Mouse (Mus musculus) limb, embryonic 11.5 days (tissue): Measurements from ENCODE around the gene Baz1a. TPM values are rescaled to one million over a fixed set of nuclear protein-coding genes. Genes with fewer than 3 reads are reported as not detected.
A peak's percentile ranks its signal among the peaks of the same experiment; 100 is the strongest.

Experiments
- ATAC-seq: fragments of 200-750 bp; cut with Nextera tagmentation; 2 replicates; pipeline ENCODE4 v1.8.0; 2017; ENCODE audit warnings: low read depth; ENCODE audit not compliant: insufficient number of reproducible peaks, low FRiP score, low TSS enrichment
- DNase-seq: peaks from one replicate; pipeline ENCODE4 v3.0.0-alpha.2; 2015; ENCODE audit warnings: low spot score
- H3K27ac ChIP-seq: fragments of 300-500 bp; sonication (generic); replicated peaks from 2 replicates; pipeline ENCODE4 v1.5.1; 2014; ENCODE audit warnings: low read depth, mild to moderate bottlenecking, low read length
- H3K27me3 ChIP-seq: fragments of 300-500 bp; sonication (generic); 2 replicates; pipeline ENCODE4 v1.6.1; 2014; ENCODE audit warnings: mild to moderate bottlenecking, low read length, mixed read lengths; ENCODE audit not compliant: control insufficient read depth, insufficient read depth
- H3K36me3 ChIP-seq: fragments of 300-500 bp; sonication (generic); 2 replicates; pipeline ENCODE4 v1.6.1; 2014; ENCODE audit warnings: mild to moderate bottlenecking, low read length, moderate library complexity, mixed read lengths; ENCODE audit not compliant: control insufficient read depth, insufficient read depth
- H3K4me1 ChIP-seq: fragments of 300-500 bp; sonication (generic); 2 replicates; pipeline ENCODE4 v1.6.1; 2014; ENCODE audit warnings: low read length, mixed read lengths; ENCODE audit not compliant: control insufficient read depth, insufficient read depth
- H3K4me2 ChIP-seq: fragments of 300-500 bp; sonication (generic); 2 replicates; pipeline ENCODE4 v1.6.1; 2014; ENCODE audit warnings: low read depth, mild to moderate bottlenecking, moderate library complexity; ENCODE audit not compliant: severe bottlenecking
- H3K4me3 ChIP-seq: fragments of 300-500 bp; sonication (generic); 2 replicates; pipeline ENCODE4 v1.5.1; 2014; ENCODE audit warnings: low read depth, low read length
- H3K9ac ChIP-seq: fragments of 300-500 bp; sonication (generic); 2 replicates; pipeline ENCODE4 v1.6.1; 2014; ENCODE audit warnings: mild to moderate bottlenecking, low read length
- H3K9me3 ChIP-seq: fragments of 300-500 bp; sonication (generic); 2 replicates; pipeline ENCODE4 v1.6.1; 2016; ENCODE audit warnings: low read length; ENCODE audit not compliant: control insufficient read depth
- WGBS: fragments of 180-500 bp; shearing (Covaris S2); extraction: QIAGEN DNeasy Blood & Tissue Kit; methylation state at CpG from one replicate; pipeline ENCODE4 v1.1.7; 2014; 5-methylcytosine and 5-hydroxymethylcytosine counted together
- polyA plus RNA-seq: library from polyadenylated mRNA; unstranded; fragments of >200 nt; fragmentation: Nextera tagmentation; extraction: Ambion mirVana; gene quantifications from 2 replicates; pipeline ENCODE4 v1.2.1, GENCODE M21; 2014

Gene Baz1a
- polyA plus RNA-seq, 1 experiment from 2014 or later = 25.3 TPM

- no peaks in the 10 kb centered on the region for H3K9me3 ChIP-seq
- DNase-seq (no peak), ATAC-seq (no peak)
- no peaks in the 10 kb centered on the region for H3K36me3 ChIP-seq
- no peak overlapping the region for H3K4me3 ChIP-seq
- H3K27ac ChIP-seq = no peak overlapping the region
- WGBS = 81% methylated on average over 1 of the region's 1 CpGs
- H3K27me3 ChIP-seq = no peaks in the 10 kb centered on the region
- no peak overlapping the region for H3K4me2 ChIP-seq
- H3K9ac ChIP-seq = no peak overlapping the region
- H3K4me1 ChIP-seq = no peaks in the 10 kb centered on the region
Measured at GRCm38 (mm10) chr12:54877875-54878274, 136.3 kb downstream of the Baz1a start.

GRCm38 (mm10) chr12:54876879-54877278, 137.3 kb downstream of the Baz1a start:
- ATAC-seq (no peak), DNase-seq (no peak)
- H3K27ac ChIP-seq = no peak overlapping the region
- H3K9ac ChIP-seq = no peak overlapping the region
- H3K36me3 ChIP-seq = no peaks in the 10 kb centered on the region
- no peak overlapping the region for H3K4me3 ChIP-seq
- no peaks in the 10 kb centered on the region for H3K27me3 ChIP-seq
- 34% methylated on average over 5 of the region's 5 CpGs for WGBS
- no peaks in the 10 kb centered on the region for H3K4me1 ChIP-seq
- H3K9me3 ChIP-seq = no peaks in the 10 kb centered on the region
- no peak overlapping the region for H3K4me2 ChIP-seq

DNA sequence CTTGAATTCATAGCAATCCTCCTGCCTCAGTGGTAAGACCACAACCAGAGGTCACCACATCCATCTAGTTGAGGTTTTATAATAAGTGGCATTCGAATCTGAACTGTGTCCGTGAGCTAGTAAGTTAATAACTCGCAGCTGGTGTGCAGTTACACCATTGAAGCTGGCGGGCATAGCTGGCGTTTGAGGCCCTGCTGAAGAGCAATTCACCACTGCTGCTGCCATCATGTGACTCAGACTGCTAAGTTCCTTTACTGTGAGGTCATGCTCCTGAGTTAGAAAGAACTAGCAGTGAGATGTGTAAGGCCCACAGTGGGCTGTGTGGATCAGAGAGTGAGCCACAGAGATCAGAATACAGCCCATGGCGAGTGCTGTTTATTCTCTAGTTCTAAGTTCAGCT, 139.4 kb downstream of the Baz1a start:
- Histone ChIP-seq H3K4me3 (no peak overlapping the region), H3K4me1 (no peaks in the 10 kb centered on the region), H3K4me2 (no peak overlapping the region), H3K27ac (no peak overlapping the region), H3K9ac (no peak overlapping the region), H3K9me3 (no peaks in the 10 kb centered on the region), H3K36me3 (no peaks in the 10 kb centered on the region), H3K27me3 (no peaks in the 10 kb centered on the region)
- 65% methylated on average over 6 of the region's 6 CpGs for WGBS
- DNase-seq = peak; percentile 26
- ATAC-seq = no peak

DNA sequence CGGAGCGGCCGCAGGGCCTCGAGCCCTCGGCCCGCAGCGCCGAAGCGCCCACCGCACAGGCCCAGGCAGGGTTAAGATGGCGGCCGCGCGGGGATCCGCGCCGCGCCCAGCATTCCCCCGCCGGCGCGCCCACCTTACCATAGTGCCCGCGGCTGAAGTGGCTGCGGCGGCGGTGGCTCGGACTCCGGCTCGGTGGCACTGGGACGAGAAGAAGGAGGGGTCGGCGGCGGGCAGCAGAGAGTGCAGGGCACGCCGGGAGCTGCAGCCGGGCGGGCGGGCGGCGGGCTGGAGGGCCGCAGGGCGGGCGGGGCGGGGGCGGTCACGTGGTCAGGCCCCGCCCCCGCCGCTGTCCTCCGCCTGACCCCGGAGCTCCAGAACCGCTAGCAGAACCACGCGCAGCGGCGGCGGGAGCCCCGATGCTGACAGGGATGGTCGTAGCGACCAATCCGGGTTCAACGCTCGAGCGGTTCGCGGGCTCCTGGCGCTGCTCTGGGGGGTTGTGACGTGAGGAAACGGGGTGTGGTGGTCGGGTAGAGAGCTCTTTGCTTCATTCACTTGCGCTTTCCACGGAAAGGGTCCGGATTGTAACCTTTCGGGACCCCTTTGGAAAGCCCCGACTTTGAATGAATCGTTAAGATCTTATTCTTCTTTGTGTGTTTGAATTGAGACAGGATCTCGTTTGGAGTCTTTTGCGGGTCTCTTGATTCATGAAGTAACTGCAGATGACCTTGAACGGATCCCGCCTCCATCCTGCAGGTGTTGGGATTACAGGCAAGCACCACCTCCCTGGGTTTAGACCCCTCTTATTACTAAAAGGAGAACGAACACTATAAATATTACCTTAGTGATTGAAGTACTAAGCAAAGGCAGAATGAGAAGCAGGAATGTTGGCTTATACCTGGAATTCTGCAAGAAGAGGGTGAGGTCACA, 151.3 kb downstream of the Baz1a start, which contains the start of gene Cfl2:
Cfl2 (minus strand) TSS at position 272 of the 930 bp plus-strand sequence.
- no peaks in the 10 kb centered on the region for H3K27me3 ChIP-seq
- peak within 1 kb of the TSS; percentile 89 for H3K4me3 ChIP-seq
- H3K36me3 ChIP-seq = peaks cover 3% of the 10 kb centered on the region; the same call in 1 of the 2 replicates
- H3K9me3 ChIP-seq = no peaks in the 10 kb centered on the region
- H3K9ac ChIP-seq = peak within 1 kb of the TSS; percentile 94
- peak within 1 kb of the TSS; percentile 96 for H3K27ac ChIP-seq
- DNase-seq = peak; percentile 86
- peak; percentile 88 for ATAC-seq
- WGBS = 1% methylated on average over 65 of the region's 82 CpGs
- peaks cover 4% of the 10 kb centered on the region; the same call in 1 of the 2 replicates for H3K4me1 ChIP-seq
- peak within 1 kb of the TSS; percentile 45 for H3K4me2 ChIP-seq

DNA sequence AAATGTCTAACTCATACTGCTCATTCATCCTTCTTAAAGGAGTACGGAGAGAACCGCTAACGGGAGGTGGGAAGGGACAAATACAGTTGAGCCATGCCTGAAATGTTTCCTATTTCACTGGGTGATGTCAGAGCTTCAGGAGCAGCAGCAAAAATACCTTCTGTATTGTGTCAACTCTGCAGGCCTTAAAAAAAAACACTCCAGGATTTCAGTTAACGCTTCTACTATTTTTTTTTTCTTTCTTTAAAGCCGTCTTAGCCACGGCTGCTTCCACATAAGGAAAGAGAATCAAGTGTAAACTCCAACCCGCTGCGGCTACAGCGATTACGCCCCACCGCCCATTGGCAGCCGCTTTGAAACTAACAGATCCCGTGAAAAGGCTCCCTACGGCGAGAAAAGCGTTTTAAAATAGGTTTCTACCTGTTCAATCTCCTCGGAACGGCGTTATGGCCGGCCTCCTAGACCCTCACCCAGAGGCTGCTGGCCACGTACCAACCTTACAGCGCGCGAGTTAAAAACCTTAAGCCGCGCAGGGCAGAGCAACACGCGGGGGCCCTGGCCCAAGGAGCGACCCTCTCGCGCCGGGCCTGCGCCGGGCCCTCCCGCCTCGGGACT, 152.1 kb downstream of the Baz1a start:
- H3K27me3 ChIP-seq = no peaks in the 10 kb centered on the region
- no peak for ATAC-seq
- peak overlapping the region; percentile 45 for H3K4me2 ChIP-seq
- H3K9ac ChIP-seq = peak overlapping the region; percentile 94
- H3K4me3 ChIP-seq = peak overlapping the region; percentile 89
- H3K27ac ChIP-seq = peak overlapping the region; percentile 96
- no peak for DNase-seq
- peaks cover 3% of the 10 kb centered on the region; the same call in 1 of the 2 replicates for H3K36me3 ChIP-seq
- no peaks in the 10 kb centered on the region for H3K9me3 ChIP-seq
- peaks cover 4% of the 10 kb centered on the region; the same call in 1 of the 2 replicates for H3K4me1 ChIP-seq
- under 1% methylated on average over 31 of the region's 36 CpGs for WGBS

DNA sequence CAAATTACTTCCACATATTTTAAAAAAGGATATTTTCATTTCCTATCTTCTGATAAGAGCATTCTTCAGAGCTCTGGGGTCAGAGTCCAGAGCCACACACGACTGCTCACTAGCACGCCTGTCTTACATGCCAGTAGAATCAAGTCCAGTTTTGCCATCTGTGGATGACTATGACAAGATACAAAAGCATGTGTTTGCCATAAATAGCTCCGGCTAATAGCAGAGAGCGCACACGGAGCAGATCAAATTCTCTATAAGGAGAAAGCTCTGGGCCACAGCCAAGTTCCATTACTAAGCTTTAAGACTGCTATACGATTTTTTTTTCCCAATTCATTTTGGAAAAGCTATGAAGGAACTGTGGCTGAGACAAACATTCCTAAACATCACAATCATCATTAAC, 154.6 kb downstream of the Baz1a start:
- ATAC-seq (no peak), DNase-seq (no peak)
- Histone ChIP-seq H3K9me3 (no peaks in the 10 kb centered on the region), H3K4me2 (no peak overlapping the region), H3K27ac (no peak overlapping the region), H3K36me3 (peaks cover 3% of the 10 kb centered on the region; the same call in 1 of the 2 replicates), H3K9ac (no peak overlapping the region), H3K4me1 (peaks cover 4% of the 10 kb centered on the region; the same call in 1 of the 2 replicates), H3K27me3 (no peaks in the 10 kb centered on the region), H3K4me3 (no peak overlapping the region)
- 89% methylated on average over 6 of the region's 6 CpGs for WGBS

DNA sequence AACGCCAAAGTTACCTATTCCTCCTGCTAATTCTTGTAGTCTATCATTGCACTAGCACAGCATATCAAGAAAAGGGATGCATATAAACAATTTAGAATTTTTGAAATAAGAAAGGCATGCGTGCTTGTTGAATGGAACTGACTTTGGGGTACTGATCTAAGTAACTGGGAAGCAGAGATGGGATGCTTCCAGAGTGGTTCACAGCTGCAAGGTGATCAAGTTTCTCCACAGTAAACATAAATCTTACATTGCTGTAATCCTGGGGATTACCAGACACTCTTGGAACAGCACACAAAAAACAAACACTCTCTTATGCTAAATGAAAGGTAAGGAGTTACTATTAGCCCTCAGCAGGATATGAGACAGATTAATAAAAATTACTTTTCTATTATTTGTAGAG, 163.6 kb downstream of the Baz1a start:
- no peak for ATAC-seq
- no peak for DNase-seq
- no peak overlapping the region for H3K4me3 ChIP-seq
- H3K36me3 ChIP-seq = no peaks in the 10 kb centered on the region
- H3K9ac ChIP-seq = no peak overlapping the region
- H3K27me3 ChIP-seq = no peaks in the 10 kb centered on the region
- H3K27ac ChIP-seq = no peak overlapping the region
- no peaks in the 10 kb centered on the region for H3K9me3 ChIP-seq
- H3K4me2 ChIP-seq = no peak overlapping the region
- no peaks in the 10 kb centered on the region for H3K4me1 ChIP-seq
- WGBS = 88% methylated on average over 2 of the region's 2 CpGs

GRCm38 (mm10) chr12:54844415-54844814, 169.7 kb downstream of the Baz1a start:
- H3K36me3 ChIP-seq = no peaks in the 10 kb centered on the region
- H3K9me3 ChIP-seq = no peaks in the 10 kb centered on the region
- no peak overlapping the region for H3K27ac ChIP-seq
- no peaks in the 10 kb centered on the region for H3K4me1 ChIP-seq
- no peak for DNase-seq
- ATAC-seq = no peak
- H3K9ac ChIP-seq = no peak overlapping the region
- H3K4me2 ChIP-seq = no peak overlapping the region
- H3K4me3 ChIP-seq = no peak overlapping the region
- no peaks in the 10 kb centered on the region for H3K27me3 ChIP-seq
